Mouse (Mus musculus) NIH3T3 (cell line): ENCODE measurements around the gene Trim38.

Experiments used
- DNase-seq: peaks from one replicate; pipeline ENCODE4 v3.0.0-alpha.2; 2012; ENCODE audit warnings: low read depth

The Trim38 gene

GRCm38 (mm10) chr13:23836630-23837029 lies 66.9 kb downstream of the Trim38 start:
- no peak for DNase-seq

GRCm38 (mm10) chr13:23839308-23839707 lies 69.6 kb downstream of the Trim38 start, which contains the start of gene Slc17a3:
Gene Slc17a3, plus strand, starts transcription at chr13:23839434.
- no peak for DNase-seq
